Mouse (Mus musculus) left cerebral cortex, adult 8-10 months (tissue): ENCODE data around the gene Hhex. TPM values are rescaled to one million over a fixed set of nuclear protein-coding genes. Genes with fewer than 3 reads are reported as not detected.

ENCODE experiments used
- DNase-seq, 2 experiments: peaks; one replicate each; pipeline ENCODE4 v3.0.0; 2022; ENCODE audit warnings: low spot score in 2 of 2
- total RNA-seq, 4 experiments: library from RNA; stranded (reverse); gene quantifications; 2 replicates each; pipeline ENCODE4 v1.2.4; 2022

Gene Hhex
- 1 to 10 TPM; 1.8 to 5.5 (median 3.4) TPM for total RNA-seq

GRCm38 (mm10) chr19:37434263-37434951, at the start of gene Hhex:
Hhex (plus strand) TSS chr19:37434810.
- DNase-seq, result peak in 1 of 2 experiments; percentile 13

- DNase-seq, result no peak
These were observed 48.5 kb upstream of the Hhex start for GRCm38 (mm10) chr19:37386126-37386525.

GRCm38 (mm10) chr19:37391869-37392268, 42.7 kb upstream of the Hhex start:
- DNase-seq, result no peak

GRCm38 (mm10) chr19:37396279-37396678, 38.3 kb upstream of the Hhex start:
- DNase-seq, result no peak

GRCm38 (mm10) chr19:37400936-37401335, 33.7 kb upstream of the Hhex start:
- DNase-seq, result no peak

- no peak for DNase-seq
These were observed 16.3 kb upstream of the Hhex start for GRCm38 (mm10) chr19:37418294-37418693.

GRCm38 (mm10) chr19:37419613-37420012, 15.0 kb upstream of the Hhex start:
- DNase-seq, result no peak

- DNase-seq, result no peak
These were observed 6.0 kb upstream of the Hhex start for GRCm38 (mm10) chr19:37428589-37428988.

GRCm38 (mm10) chr19:37431139-37431756, 3.4 kb upstream of the Hhex start:
- DNase-seq, result no peak

- DNase-seq, result no peak
These were observed 1.6 kb upstream of the Hhex start for GRCm38 (mm10) chr19:37432868-37433570.

GRCm38 (mm10) chr19:37433895-37434262, 731 bp upstream of the Hhex start:
- no peak for DNase-seq

GRCm38 (mm10) chr19:37435041-37435852, 637 bp downstream of the Hhex start:
- no peak for DNase-seq

GRCm38 (mm10) chr19:37435853-37436174, 1.2 kb downstream of the Hhex start:
- DNase-seq, result no peak

- no peak for DNase-seq
These were observed 2.1 kb downstream of the Hhex start for GRCm38 (mm10) chr19:37436514-37437288.

GRCm38 (mm10) chr19:37437289-37437606, 2.6 kb downstream of the Hhex start:
- DNase-seq, result no peak

- no peak for DNase-seq
These were observed 5.6 kb downstream of the Hhex start for GRCm38 (mm10) chr19:37440181-37440580.

- DNase-seq, result no peak
These were observed 6.3 kb downstream of the Hhex start for GRCm38 (mm10) chr19:37440708-37441475.

- DNase-seq, result no peak
These were observed 8.1 kb downstream of the Hhex start for GRCm38 (mm10) chr19:37442524-37443286.

GRCm38 (mm10) chr19:37443631-37444140, 9.1 kb downstream of the Hhex start:
- no peak for DNase-seq
